Mouse (Mus musculus) megakaryocyte, embryonic 14.5 days (primary cell): ENCODE data around the gene Dnajb13. TPM values are rescaled to one million over a fixed set of nuclear protein-coding genes. Genes with fewer than 3 reads are reported as not detected.

Experiments
- H3K27me3 ChIP-seq: replicated peaks from 2 replicates; pipeline ENCODE3; 2012; ENCODE audit warnings: inconsistent platforms
- H3K36me3 ChIP-seq: replicated peaks from 2 replicates; pipeline ENCODE3; 2012; ENCODE audit warnings: low read length, inconsistent platforms, mixed read lengths
- H3K4me1 ChIP-seq: 2 replicates; pipeline ENCODE4 v1.6.1; 2012; ENCODE audit warnings: inconsistent platforms
- H3K4me3 ChIP-seq: replicated peaks from 2 replicates; pipeline ENCODE3; 2012; ENCODE audit warnings: moderate library complexity, mild to moderate bottlenecking, inconsistent platforms
- H3K9me3 ChIP-seq: 2 replicates; pipeline ENCODE4 v1.6.1; 2012; ENCODE audit warnings: inconsistent platforms
- FLI1 ChIP-seq: IDR thresholded peaks from 2 replicates; pipeline ENCODE4 v1.6.1; 2012; ENCODE audit warnings: low read length, inconsistent platforms, mixed read lengths
- GATA1 ChIP-seq: IDR thresholded peaks from 3 replicates; pipeline ENCODE4 v1.6.1; 2012; ENCODE audit warnings: mixed read lengths, low read length, inconsistent platforms, borderline replicate concordance
- polyA plus RNA-seq: library from polyadenylated mRNA; stranded (reverse); fragments of >175 nt; gene quantifications from 2 replicates; pipeline ENCODE4 v1.2.3, GENCODE M21; 2012; ENCODE audit warnings: low replicate concordance; ENCODE audit not compliant: insufficient read depth

Dnajb13 gene
- polyA plus RNA-seq, 1 experiment, result not detected

GRCm38 (mm10) chr7:100520204-100520603 is 5.4 kb upstream of the Dnajb13 start:
- H3K36me3 ChIP-seq, result no peaks in the 10 kb centered on the region
- H3K9me3 ChIP-seq, result peaks cover 8% of the 10 kb centered on the region
- no peak for TF ChIP-seq FLI1
- no peak for TF ChIP-seq GATA1
- no peak overlapping the region for H3K4me3 ChIP-seq
- peaks cover 16% of the 10 kb centered on the region for H3K4me1 ChIP-seq
- H3K27me3 ChIP-seq, result peaks cover 2% of the 10 kb centered on the region

- TF ChIP-seq FLI1, result no peak
- no peak for TF ChIP-seq GATA1
- Histone ChIP-seq H3K36me3 (no peaks in the 10 kb centered on the region), H3K27me3 (peaks cover 28% of the 10 kb centered on the region), H3K9me3 (no peaks in the 10 kb centered on the region), H3K4me1 (peaks cover 37% of the 10 kb centered on the region), H3K4me3 (no peak overlapping the region)
Observed at GRCm38 (mm10) chr7:100511602-100512001, 3.2 kb downstream of the Dnajb13 start.

- Histone ChIP-seq H3K36me3 (no peaks in the 10 kb centered on the region), H3K4me1 (peaks cover 54% of the 10 kb centered on the region), H3K4me3 (peak overlapping the region; percentile 44), H3K9me3 (no peaks in the 10 kb centered on the region), H3K27me3 (peaks cover 39% of the 10 kb centered on the region)
- no peak for TF ChIP-seq FLI1
Observed at GRCm38 (mm10) chr7:100508670-100509069, 6.1 kb downstream of the Dnajb13 start.

- no peaks in the 10 kb centered on the region for H3K36me3 ChIP-seq
- H3K4me1 ChIP-seq, result peaks cover 67% of the 10 kb centered on the region
- TF ChIP-seq GATA1 (no peak), FLI1 (no peak)
- no peaks in the 10 kb centered on the region for H3K9me3 ChIP-seq
- no peak overlapping the region for H3K4me3 ChIP-seq
- peaks cover 22% of the 10 kb centered on the region for H3K27me3 ChIP-seq
Observed at GRCm38 (mm10) chr7:100506494-100506893, 8.3 kb downstream of the Dnajb13 start.

- TF ChIP-seq GATA1, result no peak
- no peak for TF ChIP-seq FLI1
- Histone ChIP-seq H3K27me3 (peaks cover 15% of the 10 kb centered on the region), H3K4me1 (peaks cover 67% of the 10 kb centered on the region), H3K4me3 (no peak overlapping the region), H3K36me3 (peaks cover 11% of the 10 kb centered on the region), H3K9me3 (no peaks in the 10 kb centered on the region)
Observed at GRCm38 (mm10) chr7:100504740-100505487, 9.8 kb downstream of the Dnajb13 start.

- peaks cover 15% of the 10 kb centered on the region for H3K27me3 ChIP-seq
- peaks cover 29% of the 10 kb centered on the region for H3K36me3 ChIP-seq
- no peak for TF ChIP-seq GATA1
- no peak for TF ChIP-seq FLI1
- H3K9me3 ChIP-seq, result no peaks in the 10 kb centered on the region
- no peak overlapping the region for H3K4me3 ChIP-seq
- peaks cover 68% of the 10 kb centered on the region for H3K4me1 ChIP-seq
Observed at GRCm38 (mm10) chr7:100503076-100503475, 11.7 kb downstream of the Dnajb13 start.

GRCm38 (mm10) chr7:100502374-100502922 is 12.3 kb downstream of the Dnajb13 start:
- no peak overlapping the region for H3K4me3 ChIP-seq
- no peaks in the 10 kb centered on the region for H3K9me3 ChIP-seq
- H3K36me3 ChIP-seq, result peaks cover 35% of the 10 kb centered on the region
- peaks cover 15% of the 10 kb centered on the region for H3K27me3 ChIP-seq
- peaks cover 70% of the 10 kb centered on the region for H3K4me1 ChIP-seq
- TF ChIP-seq GATA1 (no peak), FLI1 (no peak)

- no peaks in the 10 kb centered on the region for H3K9me3 ChIP-seq
- peaks cover 76% of the 10 kb centered on the region for H3K4me1 ChIP-seq
- no peak overlapping the region for H3K4me3 ChIP-seq
- peaks cover 15% of the 10 kb centered on the region for H3K27me3 ChIP-seq
- TF ChIP-seq FLI1 (no peak), GATA1 (no peak)
- peaks cover 41% of the 10 kb centered on the region for H3K36me3 ChIP-seq
Observed at GRCm38 (mm10) chr7:100501844-100502373, 12.9 kb downstream of the Dnajb13 start.

- TF ChIP-seq GATA1 (no peak), FLI1 (no peak)
- H3K4me1 ChIP-seq, result peaks cover 79% of the 10 kb centered on the region
- no peaks in the 10 kb centered on the region for H3K9me3 ChIP-seq
- H3K36me3 ChIP-seq, result peaks cover 48% of the 10 kb centered on the region
- peaks cover 11% of the 10 kb centered on the region for H3K27me3 ChIP-seq
- no peak overlapping the region for H3K4me3 ChIP-seq
Observed at GRCm38 (mm10) chr7:100501027-100501843, 13.5 kb downstream of the Dnajb13 start.
